Mouse (Mus musculus): ENCODE measurements around the gene Gpat2. TPM values are rescaled to one million over a fixed set of nuclear protein-coding genes. Genes with fewer than 3 reads are reported as not detected.

Gpat2 gene
- 0.21 and 0.29 TPM in 2 replicates for polyA plus RNA-seq (2015; fragmentation: Nextera tagmentation; extraction: Ambion mirVana)

GRCm38 (mm10) chr2:127424977-127425376, at the start of gene Gpat2:
TSS of gene Gpat2 (plus strand) at chr2:127425199.
- no peak within 1 kb of the TSS for H3K9ac ChIP-seq
- H3K4me1 ChIP-seq: no peaks in the 10 kb centered on the region
- no peak within 1 kb of the TSS for H3K4me2 ChIP-seq
- no peaks in the 10 kb centered on the region for H3K36me3 ChIP-seq
- no peak for ATAC-seq (ENCODE audit: borderline replicate concordance, extremely low read depth, low FRiP score, low TSS enrichment)
- no peak within 1 kb of the TSS for H3K4me3 ChIP-seq
- H3K27ac ChIP-seq: no peak within 1 kb of the TSS
- H3K27me3 ChIP-seq: no peaks in the 10 kb centered on the region
- H3K9me3 ChIP-seq: no peaks in the 10 kb centered on the region
- WGBS: 81% methylated on average over 17 of the region's 17 CpGs

DNA sequence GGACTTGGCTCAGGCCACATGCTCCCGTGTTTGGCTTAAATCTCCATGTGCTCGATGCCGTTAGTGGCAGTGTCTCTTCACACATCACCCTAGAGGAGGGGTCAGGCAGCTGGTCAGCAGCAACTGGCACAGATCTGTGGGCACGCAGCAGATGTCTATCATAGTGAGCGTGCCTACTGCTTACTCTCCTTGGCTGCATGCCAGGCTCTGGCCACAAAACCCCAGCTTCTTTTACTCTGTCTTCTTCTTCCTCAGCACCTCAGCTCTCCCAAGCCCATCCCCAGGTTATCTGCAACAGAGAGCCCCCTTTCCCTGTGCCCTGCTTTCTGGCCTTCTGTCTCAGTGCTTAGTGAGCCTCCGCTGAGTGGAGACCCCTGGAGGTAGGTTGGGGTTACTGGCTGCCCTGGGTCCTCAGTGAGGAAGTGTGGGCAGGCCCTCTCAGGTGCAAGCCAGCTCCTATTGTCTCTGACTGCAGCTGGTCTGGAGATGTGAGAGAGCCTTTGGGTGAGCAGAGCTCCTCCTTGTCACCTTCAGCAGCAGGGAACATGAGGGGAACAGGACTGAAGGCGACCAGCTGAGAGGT, 49.1 kb upstream of the Gpat2 start:
- Histone ChIP-seq H3K4me3 (no peak overlapping the region), H3K9me3 (no peaks in the 10 kb centered on the region), H3K27me3 (no peaks in the 10 kb centered on the region), H3K4me1 (0 out of 2 replicates have a peak, but pooled peaks cover 8% of the 10 kb centered on the region), H3K4me2 (no peak overlapping the region), H3K36me3 (no peaks in the 10 kb centered on the region), H3K27ac (no peak overlapping the region), H3K9ac (no peak overlapping the region)
- 38% methylated on average over 7 of the region's 7 CpGs for WGBS
- no peak for ATAC-seq (ENCODE audit: borderline replicate concordance, extremely low read depth, low FRiP score, low TSS enrichment)

DNA sequence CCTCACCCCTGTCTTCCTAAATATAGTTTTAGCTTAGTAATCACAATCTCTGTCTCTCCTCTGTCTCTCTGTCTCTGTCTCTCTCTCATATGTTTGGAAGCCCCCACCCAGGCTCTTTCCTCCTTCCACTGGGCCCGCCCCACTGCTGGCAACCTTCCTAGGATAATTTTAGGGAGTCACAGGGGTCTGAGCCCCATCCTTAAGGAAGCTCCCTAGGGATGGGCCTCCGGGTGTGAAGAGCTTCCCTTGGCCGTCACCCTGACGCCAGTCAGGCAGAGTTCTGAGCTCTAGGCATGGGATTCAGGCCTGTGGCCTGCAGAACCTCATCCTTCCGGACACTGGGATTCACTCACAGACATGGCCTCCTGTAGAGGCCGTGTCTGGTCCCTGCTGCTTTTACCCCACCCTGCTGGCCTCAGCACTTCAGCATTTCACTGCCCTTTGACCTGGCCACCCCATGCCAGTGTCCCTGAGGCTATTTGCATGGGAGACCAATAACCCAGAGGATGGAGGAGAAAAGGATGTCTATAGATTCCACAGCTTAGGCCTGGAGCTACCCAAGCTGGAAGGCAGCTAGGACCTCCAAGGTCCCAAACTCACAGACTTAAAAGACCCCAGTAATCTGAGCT, 48.5 kb upstream of the Gpat2 start:
- WGBS: 79% methylated on average over 6 of the region's 6 CpGs
- no peak for ATAC-seq (ENCODE audit: borderline replicate concordance, extremely low read depth, low FRiP score, low TSS enrichment)
- Histone ChIP-seq H3K9ac (no peak overlapping the region), H3K9me3 (no peaks in the 10 kb centered on the region), H3K27ac (no peak overlapping the region), H3K4me3 (no peak overlapping the region), H3K36me3 (no peaks in the 10 kb centered on the region), H3K27me3 (no peaks in the 10 kb centered on the region), H3K4me1 (0 out of 2 replicates have a peak, but pooled peaks cover 8% of the 10 kb centered on the region), H3K4me2 (no peak overlapping the region)

- WGBS: 60% methylated on average over 7 of the region's 7 CpGs
- ATAC-seq (ENCODE audit: borderline replicate concordance, extremely low read depth, low FRiP score, low TSS enrichment): no peak
Observed at GRCm38 (mm10) chr2:127377942-127378610, 46.9 kb upstream of the Gpat2 start.

DNA sequence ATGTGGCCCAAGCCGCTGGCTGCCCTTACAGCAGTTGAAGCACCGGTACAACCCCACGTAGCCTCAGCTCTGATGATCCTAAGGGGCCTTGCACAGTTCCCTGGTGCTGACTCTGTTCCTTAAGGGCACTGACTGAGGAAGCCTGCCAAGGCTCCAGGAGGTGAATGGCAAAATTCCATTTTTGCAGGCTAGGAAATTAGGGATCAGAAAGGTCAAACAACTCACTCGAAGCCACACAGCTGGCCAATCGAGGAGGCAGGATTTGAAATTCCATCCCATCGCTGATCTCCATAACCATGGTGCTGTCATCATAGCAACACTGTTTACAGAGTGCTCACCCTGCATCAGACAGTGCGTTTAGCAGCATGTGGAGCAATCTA, 46.4 kb upstream of the Gpat2 start:
- H3K4me3 ChIP-seq: no peak overlapping the region
- H3K9ac ChIP-seq: no peak overlapping the region
- no peak for ATAC-seq (ENCODE audit: borderline replicate concordance, extremely low read depth, low FRiP score, low TSS enrichment)
- no peaks in the 10 kb centered on the region for H3K36me3 ChIP-seq
- no peaks in the 10 kb centered on the region for H3K9me3 ChIP-seq
- H3K27me3 ChIP-seq: no peaks in the 10 kb centered on the region
- 0 out of 2 replicates have a peak, but pooled peaks cover 8% of the 10 kb centered on the region for H3K4me1 ChIP-seq
- 43% methylated on average over 7 of the region's 7 CpGs for WGBS
- no peak overlapping the region for H3K4me2 ChIP-seq
- H3K27ac ChIP-seq: no peak overlapping the region

More at GRCm38 (mm10) chr2:127377942-127378610, 46.9 kb upstream of the Gpat2 start:
- Histone ChIP-seq H3K4me2 (no peak overlapping the region), H3K9ac (no peak overlapping the region), H3K27ac (no peak overlapping the region), H3K4me1 (0 out of 2 replicates have a peak, but pooled peaks cover 8% of the 10 kb centered on the region), H3K9me3 (no peaks in the 10 kb centered on the region), H3K27me3 (no peaks in the 10 kb centered on the region), H3K36me3 (no peaks in the 10 kb centered on the region), H3K4me3 (no peak overlapping the region)

DNA sequence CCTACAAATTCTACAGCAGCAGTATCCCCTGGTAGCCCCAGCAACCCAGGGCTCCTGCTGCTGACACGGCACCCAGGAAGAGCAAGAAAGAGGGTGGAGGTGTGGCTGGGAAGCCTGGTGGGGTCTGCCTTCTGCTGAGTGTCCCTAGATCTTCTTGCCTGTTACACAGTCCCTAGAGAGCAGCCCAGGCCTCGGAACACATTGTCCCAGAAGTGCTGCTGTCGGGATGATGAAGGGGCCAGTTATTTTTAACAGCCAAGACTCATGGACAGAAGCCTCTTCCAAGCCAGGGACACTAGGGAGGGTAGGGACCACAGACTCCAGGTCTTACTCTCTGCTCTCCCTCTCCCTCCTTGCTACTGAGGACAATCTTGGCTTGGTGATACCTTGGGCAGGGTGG, 45.7 kb upstream of the Gpat2 start:
- H3K9me3 ChIP-seq: no peaks in the 10 kb centered on the region
- no peak for ATAC-seq (ENCODE audit: borderline replicate concordance, extremely low read depth, low FRiP score, low TSS enrichment)
- 55% methylated on average over 3 of the region's 3 CpGs for WGBS

GRCm38 (mm10) chr2:127383881-127384280, 41.1 kb upstream of the Gpat2 start:
- 46% methylated on average over 7 of the region's 7 CpGs for WGBS
- H3K36me3 ChIP-seq: no peaks in the 10 kb centered on the region
- no peak for ATAC-seq (ENCODE audit: borderline replicate concordance, extremely low read depth, low FRiP score, low TSS enrichment)

More for the DNA sequence above, 45.7 kb upstream of the Gpat2 start:
- no peaks in the 10 kb centered on the region for H3K36me3 ChIP-seq
- H3K27ac ChIP-seq: no peak overlapping the region
- H3K27me3 ChIP-seq: no peaks in the 10 kb centered on the region
- 0 out of 2 replicates have a peak, but pooled peaks cover 8% of the 10 kb centered on the region for H3K4me1 ChIP-seq
- no peak overlapping the region for H3K4me3 ChIP-seq
- no peak overlapping the region for H3K9ac ChIP-seq
- no peak overlapping the region for H3K4me2 ChIP-seq

GRCm38 (mm10) chr2:127387521-127387920, 37.5 kb upstream of the Gpat2 start:
- 47% methylated on average over 2 of the region's 2 CpGs for WGBS
- no peak overlapping the region for H3K9ac ChIP-seq
- H3K4me3 ChIP-seq: no peak overlapping the region
- H3K9me3 ChIP-seq: no peaks in the 10 kb centered on the region
- no peak overlapping the region for H3K4me2 ChIP-seq
- no peaks in the 10 kb centered on the region for H3K36me3 ChIP-seq
- H3K4me1 ChIP-seq: no peaks in the 10 kb centered on the region
- H3K27ac ChIP-seq: no peak overlapping the region
- no peaks in the 10 kb centered on the region for H3K27me3 ChIP-seq
- ATAC-seq (ENCODE audit: borderline replicate concordance, extremely low read depth, low FRiP score, low TSS enrichment): no peak

More at GRCm38 (mm10) chr2:127383881-127384280, 41.1 kb upstream of the Gpat2 start:
- Histone ChIP-seq H3K4me1 (no peaks in the 10 kb centered on the region), H3K4me2 (no peak overlapping the region), H3K9ac (no peak overlapping the region), H3K4me3 (no peak overlapping the region), H3K9me3 (no peaks in the 10 kb centered on the region), H3K27ac (no peak overlapping the region), H3K27me3 (no peaks in the 10 kb centered on the region)

GRCm38 (mm10) chr2:127390352-127390751, 34.6 kb upstream of the Gpat2 start:
- Histone ChIP-seq H3K27ac (no peak overlapping the region), H3K4me3 (no peak overlapping the region), H3K36me3 (no peaks in the 10 kb centered on the region), H3K9ac (no peak overlapping the region), H3K4me2 (no peak overlapping the region), H3K9me3 (no peaks in the 10 kb centered on the region), H3K27me3 (no peaks in the 10 kb centered on the region), H3K4me1 (no peaks in the 10 kb centered on the region)
- no peak for ATAC-seq (ENCODE audit: borderline replicate concordance, extremely low read depth, low FRiP score, low TSS enrichment)
- WGBS: 42% methylated on average over 3 of the region's 3 CpGs

GRCm38 (mm10) chr2:127390846-127391245, 34.2 kb upstream of the Gpat2 start:
- WGBS: 47% methylated on average over 4 of the region's 4 CpGs

GRCm38 (mm10) chr2:127391323-127391722, 33.7 kb upstream of the Gpat2 start:
- no peak for ATAC-seq (ENCODE audit: borderline replicate concordance, extremely low read depth, low FRiP score, low TSS enrichment)
- WGBS: 37% methylated on average over 3 of the region's 3 CpGs
- no peaks in the 10 kb centered on the region for H3K36me3 ChIP-seq

More at GRCm38 (mm10) chr2:127390846-127391245, 34.2 kb upstream of the Gpat2 start:
- no peak overlapping the region for H3K4me3 ChIP-seq
- no peaks in the 10 kb centered on the region for H3K27me3 ChIP-seq
- no peaks in the 10 kb centered on the region for H3K36me3 ChIP-seq
- no peak overlapping the region for H3K27ac ChIP-seq
- H3K4me1 ChIP-seq: no peaks in the 10 kb centered on the region
- no peaks in the 10 kb centered on the region for H3K9me3 ChIP-seq
- no peak overlapping the region for H3K4me2 ChIP-seq
- no peak for ATAC-seq (ENCODE audit: borderline replicate concordance, extremely low read depth, low FRiP score, low TSS enrichment)
- H3K9ac ChIP-seq: no peak overlapping the region

DNA sequence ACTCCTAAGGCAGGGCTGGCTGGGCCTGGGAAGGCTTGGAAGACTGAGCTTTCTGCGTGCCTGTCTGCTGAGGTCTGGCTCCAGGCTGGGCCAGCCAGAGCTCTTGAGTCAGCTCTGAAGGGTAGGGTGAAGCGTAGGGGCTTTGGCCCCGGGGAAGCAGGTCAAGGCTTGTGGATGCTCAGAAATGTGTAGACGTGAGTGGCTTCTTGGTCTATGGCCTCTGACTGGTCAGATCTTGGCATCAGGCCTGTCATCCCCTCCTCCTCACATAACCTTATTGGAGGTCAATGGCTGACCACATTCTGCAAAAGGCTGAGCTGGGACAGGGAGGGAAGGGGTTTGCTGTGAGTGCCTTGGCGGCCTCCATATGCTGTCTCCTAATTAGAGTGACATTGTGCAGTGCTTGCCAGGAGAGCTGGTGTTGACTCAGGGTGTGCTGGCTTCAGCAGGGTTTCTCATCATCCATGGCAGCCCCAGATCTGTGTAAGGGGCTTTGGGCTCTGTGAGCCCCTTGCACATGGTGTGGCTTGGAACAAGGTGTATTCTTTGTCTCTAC, 30.3 kb upstream of the Gpat2 start:
- WGBS: 62% methylated on average over 5 of the region's 5 CpGs
- H3K9ac ChIP-seq: no peak overlapping the region
- no peak overlapping the region for H3K27ac ChIP-seq
- H3K4me1 ChIP-seq: no peaks in the 10 kb centered on the region
- ATAC-seq (ENCODE audit: borderline replicate concordance, extremely low read depth, low FRiP score, low TSS enrichment): no peak
- no peaks in the 10 kb centered on the region for H3K9me3 ChIP-seq
- no peak overlapping the region for H3K4me3 ChIP-seq
- no peaks in the 10 kb centered on the region for H3K36me3 ChIP-seq
- H3K27me3 ChIP-seq: no peaks in the 10 kb centered on the region
- no peak overlapping the region for H3K4me2 ChIP-seq

More at GRCm38 (mm10) chr2:127391323-127391722, 33.7 kb upstream of the Gpat2 start:
- H3K4me1 ChIP-seq: no peaks in the 10 kb centered on the region
- no peak overlapping the region for H3K4me2 ChIP-seq
- H3K9ac ChIP-seq: no peak overlapping the region
- H3K27me3 ChIP-seq: no peaks in the 10 kb centered on the region
- H3K27ac ChIP-seq: no peak overlapping the region
- H3K4me3 ChIP-seq: no peak overlapping the region
- H3K9me3 ChIP-seq: no peaks in the 10 kb centered on the region

All from lung, embryonic 15.5 days (tissue).